Mouse (Mus musculus) midbrain, embryonic 16.5 days (tissue): ENCODE data around the gene P4ha1. TPM values are rescaled to one million over a fixed set of nuclear protein-coding genes. Genes with fewer than 3 reads are reported as not detected.

Experiments
- ATAC-seq: fragments of 200-750 bp; cut with Nextera tagmentation; 2 replicates; pipeline ENCODE4 v1.8.0; 2017; ENCODE audit warnings: moderate TSS enrichment
- H3K27ac ChIP-seq: fragments of 300-500 bp; sonication (generic); 2 replicates; pipeline ENCODE4 v1.5.1; 2014; ENCODE audit warnings: mild to moderate bottlenecking, low read length, mixed read lengths
- H3K27me3 ChIP-seq: fragments of 300-500 bp; sonication (generic); 2 replicates; pipeline ENCODE4 v1.6.1; 2014; ENCODE audit warnings: low read depth, low read length, mixed read lengths; ENCODE audit not compliant: control insufficient read depth, insufficient read depth
- H3K36me3 ChIP-seq: fragments of 300-500 bp; sonication (generic); 2 replicates; pipeline ENCODE4 v1.6.1; 2014; ENCODE audit warnings: mild to moderate bottlenecking, low read length, moderate library complexity, mixed read lengths; ENCODE audit not compliant: control insufficient read depth, insufficient read depth
- H3K4me1 ChIP-seq: fragments of 300-500 bp; sonication (generic); 2 replicates; pipeline ENCODE4 v1.6.1; 2014; ENCODE audit warnings: mild to moderate bottlenecking, low read length, mixed read lengths; ENCODE audit not compliant: control insufficient read depth, insufficient read depth
- H3K4me2 ChIP-seq: fragments of 300-500 bp; sonication (generic); 2 replicates; pipeline ENCODE4 v1.6.1; 2014; ENCODE audit warnings: mild to moderate bottlenecking, low read length, mixed read lengths
- H3K4me3 ChIP-seq: fragments of 300-500 bp; sonication (generic); 2 replicates; pipeline ENCODE4 v1.5.1; 2014; ENCODE audit warnings: low read depth, mild to moderate bottlenecking, low read length, moderate library complexity, mixed read lengths
- H3K9ac ChIP-seq: fragments of 300-500 bp; sonication (generic); 2 replicates; pipeline ENCODE4 v1.6.1; 2014; ENCODE audit warnings: low read depth, low read length, mixed read lengths
- H3K9me3 ChIP-seq: fragments of 300-500 bp; sonication (generic); replicated peaks from 2 replicates; pipeline ENCODE4 v1.6.1; 2014; ENCODE audit warnings: mild to moderate bottlenecking, low read length, mixed read lengths; ENCODE audit not compliant: control insufficient read depth, poor library complexity, severe bottlenecking
- WGBS: fragments of 180-500 bp; shearing (Covaris S2); extraction: QIAGEN DNeasy Blood & Tissue Kit; methylation state at CpG from one replicate; pipeline ENCODE4 v1.1.7; 2014; 5-methylcytosine and 5-hydroxymethylcytosine counted together
- polyA plus RNA-seq: library from polyadenylated mRNA; unstranded; fragments of >200 nt; fragmentation: Nextera tagmentation; extraction: Ambion mirVana; gene quantifications from 2 replicates; pipeline ENCODE4 v1.2.1, GENCODE M21; 2015

Gene P4ha1
- polyA plus RNA-seq, 1 experiment from 2014 or later, result 29.7 TPM

- no peak overlapping the region for H3K9ac ChIP-seq
- peaks cover 20% of the 10 kb centered on the region for H3K36me3 ChIP-seq
- no peaks in the 10 kb centered on the region for H3K27me3 ChIP-seq
- no peaks in the 10 kb centered on the region for H3K9me3 ChIP-seq
- no peak overlapping the region for H3K4me2 ChIP-seq
- H3K4me3 ChIP-seq, result no peak overlapping the region
- no peaks in the 10 kb centered on the region for H3K4me1 ChIP-seq
- ATAC-seq, result no peak
- no peak overlapping the region for H3K27ac ChIP-seq
- WGBS, result 86% methylated on average over 8 of the region's 8 CpGs
These were observed 31.9 kb downstream of the P4ha1 start for GRCm38 (mm10) chr10:59355020-59355419.

DNA sequence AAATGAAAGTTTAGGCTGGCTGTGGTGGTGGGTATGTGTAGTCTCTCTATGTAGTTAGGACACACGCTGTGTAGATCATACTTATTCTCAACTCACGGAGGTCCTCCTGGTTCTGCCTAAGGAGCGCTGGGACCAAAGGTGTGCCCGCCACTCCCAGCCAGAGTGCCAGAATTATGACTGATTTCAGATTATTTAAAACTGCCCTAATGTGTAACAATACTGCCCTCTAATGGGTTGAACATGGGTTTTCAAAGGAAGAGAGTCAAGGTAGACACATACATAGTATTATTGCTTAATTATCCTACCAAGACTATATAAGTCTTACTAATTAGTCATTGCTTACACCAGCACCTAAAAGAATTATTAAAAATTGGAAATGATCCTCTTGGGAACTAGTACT is 35.6 kb downstream of the P4ha1 start:
- Histone ChIP-seq H3K4me2 (no peak overlapping the region), H3K27ac (no peak overlapping the region), H3K4me3 (no peak overlapping the region), H3K36me3 (peaks cover 15% of the 10 kb centered on the region), H3K27me3 (no peaks in the 10 kb centered on the region), H3K9me3 (no peaks in the 10 kb centered on the region), H3K9ac (no peak overlapping the region), H3K4me1 (no peaks in the 10 kb centered on the region)
- 92% methylated on average over 4 of the region's 4 CpGs for WGBS
- no peak for ATAC-seq

DNA sequence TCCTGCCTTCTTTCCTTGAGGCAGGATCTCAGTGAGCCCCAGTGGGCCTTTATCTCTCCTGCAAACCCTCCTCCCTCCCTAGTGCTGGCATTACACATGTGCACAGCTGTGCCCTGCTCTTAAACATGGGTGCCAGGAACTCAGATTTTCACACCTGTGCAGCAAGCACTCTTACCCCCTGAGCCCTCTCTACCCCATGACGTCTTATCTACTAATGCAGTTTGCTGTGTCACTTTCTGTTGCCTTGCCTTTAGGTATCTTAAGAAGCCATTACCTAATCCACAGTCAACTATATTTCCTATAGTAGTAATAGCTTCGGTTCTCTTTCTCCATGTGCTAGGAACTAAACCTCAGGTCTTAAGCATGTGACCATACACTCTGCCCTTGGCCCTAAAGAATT is 40.1 kb downstream of the P4ha1 start:
- H3K9me3 ChIP-seq, result no peaks in the 10 kb centered on the region
- ATAC-seq, result no peak
- WGBS, result 84% methylated on average over 2 of the region's 2 CpGs
- H3K36me3 ChIP-seq, result peaks cover 17% of the 10 kb centered on the region
- no peak overlapping the region for H3K4me2 ChIP-seq
- no peak overlapping the region for H3K4me3 ChIP-seq
- no peaks in the 10 kb centered on the region for H3K27me3 ChIP-seq
- H3K9ac ChIP-seq, result no peak overlapping the region
- no peaks in the 10 kb centered on the region for H3K4me1 ChIP-seq
- H3K27ac ChIP-seq, result no peak overlapping the region

- H3K36me3 ChIP-seq, result peaks cover 23% of the 10 kb centered on the region
- 89% methylated on average over 3 of the region's 3 CpGs for WGBS
These were observed 41.5 kb downstream of the P4ha1 start for GRCm38 (mm10) chr10:59364551-59364950.

GRCm38 (mm10) chr10:59365804-59366589 is 42.9 kb downstream of the P4ha1 start:
- H3K27ac ChIP-seq, result no peak overlapping the region
- H3K4me1 ChIP-seq, result no peaks in the 10 kb centered on the region
- no peaks in the 10 kb centered on the region for H3K9me3 ChIP-seq
- WGBS, result 77% methylated on average over 5 of the region's 5 CpGs
- H3K27me3 ChIP-seq, result no peaks in the 10 kb centered on the region
- no peak overlapping the region for H3K4me3 ChIP-seq
- H3K36me3 ChIP-seq, result peaks cover 30% of the 10 kb centered on the region
- H3K4me2 ChIP-seq, result no peak overlapping the region
- H3K9ac ChIP-seq, result no peak overlapping the region
- no peak for ATAC-seq

More at GRCm38 (mm10) chr10:59364551-59364950, 41.5 kb downstream of the P4ha1 start:
- no peak overlapping the region for H3K27ac ChIP-seq
- no peak overlapping the region for H3K4me3 ChIP-seq
- no peaks in the 10 kb centered on the region for H3K4me1 ChIP-seq
- H3K9me3 ChIP-seq, result no peaks in the 10 kb centered on the region
- no peak overlapping the region for H3K4me2 ChIP-seq
- H3K9ac ChIP-seq, result no peak overlapping the region
- no peak for ATAC-seq
- H3K27me3 ChIP-seq, result no peaks in the 10 kb centered on the region

DNA sequence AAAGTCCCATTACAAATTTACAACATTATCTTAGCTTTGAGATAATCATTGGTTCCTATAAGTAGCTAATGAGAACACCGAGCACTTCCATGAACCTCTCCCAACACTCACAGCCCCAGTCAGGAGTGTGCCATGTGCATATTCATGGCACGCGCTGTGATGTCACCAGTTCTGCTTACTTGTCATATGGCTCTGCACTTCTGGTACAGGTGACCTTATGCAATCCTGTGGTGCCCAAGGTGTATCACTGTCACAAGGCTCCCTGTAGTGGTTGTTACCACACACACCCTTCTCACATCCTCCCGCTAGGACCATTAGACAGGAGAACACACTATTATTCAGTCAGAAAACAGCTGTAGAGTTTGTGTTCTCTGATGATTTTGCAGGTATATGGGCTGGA is 43.6 kb downstream of the P4ha1 start:
- H3K27me3 ChIP-seq, result no peaks in the 10 kb centered on the region
- 92% methylated on average over 4 of the region's 4 CpGs for WGBS
- H3K4me3 ChIP-seq, result no peak overlapping the region
- no peak overlapping the region for H3K4me2 ChIP-seq
- H3K9me3 ChIP-seq, result no peaks in the 10 kb centered on the region
- H3K9ac ChIP-seq, result no peak overlapping the region
- H3K4me1 ChIP-seq, result no peaks in the 10 kb centered on the region
- no peak for ATAC-seq
- H3K27ac ChIP-seq, result no peak overlapping the region
- peaks cover 30% of the 10 kb centered on the region for H3K36me3 ChIP-seq

- H3K4me1 ChIP-seq, result no peaks in the 10 kb centered on the region
- no peak overlapping the region for H3K27ac ChIP-seq
- 90% methylated on average over 4 of the region's 4 CpGs for WGBS
- no peak overlapping the region for H3K4me3 ChIP-seq
- H3K27me3 ChIP-seq, result no peaks in the 10 kb centered on the region
- H3K4me2 ChIP-seq, result no peak overlapping the region
- H3K9me3 ChIP-seq, result no peaks in the 10 kb centered on the region
- peaks cover 28% of the 10 kb centered on the region for H3K36me3 ChIP-seq
- no peak for ATAC-seq
- H3K9ac ChIP-seq, result no peak overlapping the region
These were observed 44.1 kb downstream of the P4ha1 start for GRCm38 (mm10) chr10:59367206-59367605.

GRCm38 (mm10) chr10:59368729-59369128 is 45.6 kb downstream of the P4ha1 start:
- no peak overlapping the region for H3K27ac ChIP-seq
- WGBS, result 91% methylated on average over 8 of the region's 8 CpGs
- no peak overlapping the region for H3K4me2 ChIP-seq
- H3K27me3 ChIP-seq, result no peaks in the 10 kb centered on the region
- no peaks in the 10 kb centered on the region for H3K9me3 ChIP-seq
- H3K4me1 ChIP-seq, result no peaks in the 10 kb centered on the region
- peaks cover 24% of the 10 kb centered on the region for H3K36me3 ChIP-seq
- H3K4me3 ChIP-seq, result no peak overlapping the region
- H3K9ac ChIP-seq, result no peak overlapping the region
- no peak for ATAC-seq

DNA sequence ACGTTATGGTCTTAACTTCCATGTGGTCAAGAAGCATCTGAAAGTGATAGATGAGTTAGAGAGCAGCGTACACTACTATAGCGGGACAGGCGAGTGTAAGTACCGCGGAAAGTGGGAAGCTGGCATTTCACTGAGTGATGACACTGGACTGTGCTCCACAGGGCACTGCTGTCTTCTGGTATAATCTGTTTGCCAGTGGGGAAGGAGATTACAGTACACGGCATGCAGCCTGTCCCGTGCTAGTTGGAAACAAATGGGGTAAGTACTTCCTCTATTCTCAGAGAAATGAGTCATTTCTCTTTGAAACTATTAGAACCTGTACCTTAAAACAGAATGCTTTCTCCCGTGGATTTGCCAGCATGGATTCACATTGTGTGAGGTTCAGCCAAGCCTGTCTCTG is 46.3 kb downstream of the P4ha1 start:
- Histone ChIP-seq H3K9me3 (no peaks in the 10 kb centered on the region), H3K27me3 (no peaks in the 10 kb centered on the region), H3K36me3 (peaks cover 20% of the 10 kb centered on the region), H3K27ac (no peak overlapping the region), H3K4me3 (no peak overlapping the region), H3K4me2 (no peak overlapping the region), H3K9ac (no peak overlapping the region), H3K4me1 (no peaks in the 10 kb centered on the region)
- 94% methylated on average over 9 of the region's 9 CpGs for WGBS
- ATAC-seq, result no peak
